10 mouse cellular contexts compared by ENCODE assay signal in genomic region chr10:60814444-60815057, GRCm38 (mm10). TPM values are rescaled to one million over a fixed set of nuclear protein-coding genes. Genes with fewer than 3 reads are reported as not detected.
DNase-seq lines count a peak whose midpoint lies in the region; ATAC-seq and TF ChIP-seq lines count a peak whose summit lies in the region.
"Had no signal": no experiment of that assay in that cellular context is flagged by ENCODE, and none has a peak within 500 bp of the region (broad histone marks: within the 10 kb centered on the region; RNA-seq: fewer than 3 reads in every experiment).

No protein-coding gene starts in this region.

- no peaks in the 10 kb centered on the region for H3K9me3 ChIP-seq in stomach, postnatal 0 days (ENCODE audit: control insufficient read depth, low read length)

- TF ChIP-seq EP300 in stomach, postnatal 0 days (optimal IDR thresholded peaks at IDR 0.05), result no peak

- no peaks in the 10 kb centered on the region for H3K79me2 ChIP-seq in liver, adult 2 months (ENCODE audit: control insufficient read depth, insufficient read depth, low read length)

- H3K9ac ChIP-seq in liver, adult 2 months (ENCODE audit: low read depth, low read length), result no peak overlapping the region
- H3K9ac ChIP-seq in stomach, postnatal 0 days (ENCODE audit: low read length), result no peak overlapping the region
- H3K9ac ChIP-seq: liver, embryonic 14.5 days had no signal

- no peak overlapping the region for H3K27ac ChIP-seq in liver, adult 2 months (replicated peaks; ENCODE audit: insufficient read depth, low read depth, low read length)
- peak overlapping the region; percentile 1; the same call in 1 of the 2 replicates for H3K27ac ChIP-seq in stomach, postnatal 0 days (replicated peaks)
- H3K27ac ChIP-seq: liver, embryonic 14.5 days had no signal

- DNase-seq in ovary, postnatal 36 days (ENCODE audit: low spot score), result peak; percentile 25
- no peak for DNase-seq in ovary, postnatal 14 days (ENCODE audit: low spot score)
- DNase-seq in liver, adult 2 months (ENCODE audit: extremely low read depth, low read depth, low spot score), result peak; percentile 13
- DNase-seq in stomach, postnatal 0 days (ENCODE audit: low spot score), result no peak
- DNase-seq in frontal cortex, adult 2 months (ENCODE audit: extremely low spot score in 1 of 2, low spot score in 1 of 2), result no peak
- no peak for DNase-seq in cerebellum, adult 11-12 months
- DNase-seq in thymus, postnatal 36 days, result no peak
- DNase-seq: cerebellum, postnatal 25 days had no signal

- peaks cover 2% of the 10 kb centered on the region; the same call in 1 of the 2 replicates for H3K4me1 ChIP-seq in liver, adult 2 months (ENCODE audit: control insufficient read depth, insufficient read depth, low read length)
- H3K4me1 ChIP-seq in stomach, postnatal 0 days (replicated peaks; ENCODE audit: control insufficient read depth, insufficient read depth), result peaks cover 4% of the 10 kb centered on the region; the same call in 1 of the 2 replicates

- peak; percentile 52 for ATAC-seq in granulocyte monocyte progenitor cell, adult 5-6 weeks (replicated peaks; ENCODE audit: poor library complexity, severe bottlenecking)
- ATAC-seq in stomach, postnatal 0 days (ENCODE audit: low FRiP score, low TSS enrichment), result peak; percentile 11; the same call in 1 of the 2 replicates

- no peak overlapping the region for H3K4me2 ChIP-seq in stomach, postnatal 0 days (replicated peaks; ENCODE audit: low read depth)

- no peak for TF ChIP-seq CTCF in liver, adult 2 months (IDR thresholded peaks at IDR 0.05; ENCODE audit: low read depth, low read length)
- TF ChIP-seq CTCF in stomach, postnatal 0 days (IDR thresholded peaks at IDR 0.05; ENCODE audit: low read depth), result no peak

- TF ChIP-seq POLR2A in liver, adult 2 months (IDR thresholded peaks at IDR 0.05; ENCODE audit: extremely low read depth, insufficient read depth, low read length), result no peak

- no peaks in the 10 kb centered on the region for H3K36me3 ChIP-seq in liver, adult 2 months (ENCODE audit: control insufficient read depth, insufficient read depth, low read length)
- no peaks in the 10 kb centered on the region for H3K36me3 ChIP-seq in stomach, postnatal 0 days (ENCODE audit: control insufficient read depth, insufficient read depth, low read length)

- WGBS in liver, adult 2 months, result 45% methylated on average over 10 of the region's 10 CpGs
- WGBS in stomach, postnatal 0 days, result 33% methylated on average over 10 of the region's 10 CpGs

- no peak overlapping the region for H3K4me3 ChIP-seq in liver, adult 2 months (ENCODE audit: insufficient read depth, low read depth, low read length)
- H3K4me3 ChIP-seq in stomach, postnatal 0 days (ENCODE audit: low read depth, low read length), result no peak overlapping the region

- no peaks in the 10 kb centered on the region for H3K27me3 ChIP-seq in liver, adult 2 months (ENCODE audit: control insufficient read depth, insufficient read depth, low read length)
- no peaks in the 10 kb centered on the region for H3K27me3 ChIP-seq in stomach, postnatal 0 days (ENCODE audit: control insufficient read depth, insufficient read depth, low read length)

RNA-seq across cellular contexts. Expression of gene Unc5b, which starts 16.8 kb away (rescaled TPM):
- not detected in 2 replicates for total RNA-seq in granulocyte monocyte progenitor cell, adult 5-6 weeks (2014; fragmentation: Nextera tagmentation)
- not detected in 2 replicates for total RNA-seq in granulocyte monocyte progenitor cell, adult 5-6 weeks (2017)
- total RNA-seq in liver, adult 2 months (2014; rRNA removed), result 0.83 and 1.3 TPM in 2 replicates
- polyA plus RNA-seq in liver, adult 2 months (2012; rRNA removed), result 1.0 and 1.1 TPM in 2 replicates
- polyA plus RNA-seq in stomach, postnatal 0 days (2015; fragmentation: Nextera tagmentation; extraction: Ambion mirVana), result 3.8 and 4.1 TPM in 2 replicates
- 7.2 and 7.4 TPM in 2 replicates for polyA plus RNA-seq in frontal cortex, adult 2 months (2012; rRNA removed)

Comparison
In these comparisons a context has a peak if more than half of its experiments do, and no peak if none do; other contexts are left out.
1. DNase-seq: peak in ovary, postnatal 36 days (single experiment) and liver, adult 2 months (single experiment); none in ovary, postnatal 14 days (single experiment), stomach, postnatal 0 days (single experiment), frontal cortex, adult 2 months (0 of 2), cerebellum, adult 11-12 months (single experiment) and thymus, postnatal 36 days (0 of 2).